ENCODE assay signal across 8 mouse cellular contexts in genomic region chr17:36083870-36084451, GRCm38 (mm10). TPM values are rescaled to one million over a fixed set of nuclear protein-coding genes. Genes with fewer than 3 reads are reported as not detected.
A peak's percentile ranks its signal among the peaks of the same experiment; 100 is the strongest.
DNase-seq lines count a peak whose midpoint lies in the region; ATAC-seq lines count a peak whose summit lies in the region.

No protein-coding gene starts in this region.

- H3K9ac ChIP-seq in embryonic facial prominence, embryonic 13.5 days = peak overlapping the region; percentile 63
- H3K9ac ChIP-seq in kidney, embryonic 15.5 days = peak overlapping the region; percentile 47; the same call in 1 of the 2 replicates
- H3K9ac ChIP-seq in midbrain, embryonic 15.5 days = peak overlapping the region; percentile 46

- H3K4me2 ChIP-seq in embryonic facial prominence, embryonic 13.5 days = peak overlapping the region; percentile 93
- H3K4me2 ChIP-seq in kidney, embryonic 15.5 days = peak overlapping the region; percentile 97
- peak overlapping the region; percentile 90 for H3K4me2 ChIP-seq in midbrain, embryonic 15.5 days

- H3K4me1 ChIP-seq in embryonic facial prominence, embryonic 13.5 days = peaks cover 14% of the 10 kb centered on the region; the same call in 1 of the 2 replicates
- peaks cover 12% of the 10 kb centered on the region for H3K4me1 ChIP-seq in kidney, embryonic 15.5 days
- peaks cover 9% of the 10 kb centered on the region for H3K4me1 ChIP-seq in midbrain, embryonic 15.5 days

- DNase-seq in cerebellum, postnatal 10 days = peak; percentile 21 to 27
- no peak for DNase-seq in cerebellum, adult 11 months
- DNase-seq in urinary bladder, postnatal 25 days (ENCODE audit: low spot score) = no peak
- DNase-seq in layer of hippocampus, postnatal 36 days = no peak

- H3K4me3 ChIP-seq in embryonic facial prominence, embryonic 13.5 days = peak overlapping the region; percentile 51
- H3K4me3 ChIP-seq in kidney, embryonic 15.5 days (replicated peaks) = peak overlapping the region; percentile 52
- H3K4me3 ChIP-seq in midbrain, embryonic 15.5 days = peak overlapping the region; percentile 48

- H3K27me3 ChIP-seq in embryonic facial prominence, embryonic 13.5 days = peaks cover 50% of the 10 kb centered on the region
- peaks cover 45% of the 10 kb centered on the region for H3K27me3 ChIP-seq in kidney, embryonic 15.5 days
- peaks cover 17% of the 10 kb centered on the region for H3K27me3 ChIP-seq in midbrain, embryonic 15.5 days (replicated peaks)

- ATAC-seq in CD4-positive, CD25-positive, alpha-beta regulatory T cell, adult 4 months = peak; percentile 58
- ATAC-seq in embryonic facial prominence, embryonic 13.5 days (ENCODE audit: insufficient number of reproducible peaks, insufficient read depth, low FRiP score, low TSS enrichment, low read depth) = peak; percentile 48; the same call in 1 of the 2 replicates
- ATAC-seq in kidney, embryonic 15.5 days (replicated peaks; ENCODE audit: low FRiP score) = no peak; the same call in 1 of the 2 replicates
- peak; percentile 76 for ATAC-seq in midbrain, embryonic 15.5 days (replicated peaks)

- H3K27ac ChIP-seq in embryonic facial prominence, embryonic 13.5 days = no peak overlapping the region
- no peak overlapping the region for H3K27ac ChIP-seq in kidney, embryonic 15.5 days
- H3K27ac ChIP-seq in midbrain, embryonic 15.5 days = no peak overlapping the region

- no peaks in the 10 kb centered on the region for H3K9me3 ChIP-seq in embryonic facial prominence, embryonic 13.5 days
- no peaks in the 10 kb centered on the region for H3K9me3 ChIP-seq in kidney, embryonic 15.5 days (replicated peaks)
- H3K9me3 ChIP-seq in midbrain, embryonic 15.5 days = no peaks in the 10 kb centered on the region

- H3K36me3 ChIP-seq in embryonic facial prominence, embryonic 13.5 days = no peaks in the 10 kb centered on the region
- H3K36me3 ChIP-seq in kidney, embryonic 15.5 days = no peaks in the 10 kb centered on the region
- H3K36me3 ChIP-seq in midbrain, embryonic 15.5 days (replicated peaks) = no peaks in the 10 kb centered on the region

- WGBS in embryonic facial prominence, embryonic 13.5 days = under 1% methylated on average over 42 of the region's 42 CpGs
- WGBS in kidney, embryonic 15.5 days = under 1% methylated on average over 40 of the region's 42 CpGs
- WGBS in midbrain, embryonic 15.5 days = under 1% methylated on average over 42 of the region's 42 CpGs

RNA-seq across cellular contexts. Expression of gene Gm11127, which starts 25.8 kb away (rescaled TPM):
- not detected for polyA plus RNA-seq in CD4-positive, CD25-positive, alpha-beta regulatory T cell, adult 4 months (2017; shearing (Covaris generic))
- not detected in 2 replicates for polyA plus RNA-seq in embryonic facial prominence, embryonic 13.5 days (2015; fragmentation: Nextera tagmentation; extraction: Ambion mirVana)
- not detected in 2 replicates for polyA plus RNA-seq in kidney, embryonic 15.5 days (2015; fragmentation: Nextera tagmentation; extraction: Ambion mirVana)
- not detected in 2 replicates for polyA plus RNA-seq in midbrain, embryonic 15.5 days (2015; fragmentation: Nextera tagmentation; extraction: Ambion mirVana)
- 1 to 10 TPM; 1.2 to 1.9 TPM for total RNA-seq in layer of hippocampus, postnatal 36 days (2021)

RNA-seq across cellular contexts. Expression of gene Gm19684, which starts 37.5 kb away (rescaled TPM):
- 1 to 10 TPM; 1.4 to 1.9 TPM for polyA plus RNA-seq in CD4-positive, CD25-positive, alpha-beta regulatory T cell, adult 4 months (2017; shearing (Covaris generic))
- polyA plus RNA-seq in embryonic facial prominence, embryonic 13.5 days (2015; fragmentation: Nextera tagmentation; extraction: Ambion mirVana) = not detected in 2 replicates
- not detected in 2 replicates for polyA plus RNA-seq in kidney, embryonic 15.5 days (2015; fragmentation: Nextera tagmentation; extraction: Ambion mirVana)
- not detected in 2 replicates for polyA plus RNA-seq in midbrain, embryonic 15.5 days (2015; fragmentation: Nextera tagmentation; extraction: Ambion mirVana)
- under 1 TPM in 1 of 2 experiments, not detected in 1; 0.23 TPM for total RNA-seq in layer of hippocampus, postnatal 36 days (2021)

RNA-seq across cellular contexts. Expression of gene Gm6034, which starts 41.2 kb away (rescaled TPM):
- under 1 TPM in 1 of 2 experiments, not detected in 1; 0.66 TPM for polyA plus RNA-seq in CD4-positive, CD25-positive, alpha-beta regulatory T cell, adult 4 months (2017; shearing (Covaris generic))
- polyA plus RNA-seq in embryonic facial prominence, embryonic 13.5 days (2015; fragmentation: Nextera tagmentation; extraction: Ambion mirVana) = not detected in 2 replicates
- polyA plus RNA-seq in kidney, embryonic 15.5 days (2015; fragmentation: Nextera tagmentation; extraction: Ambion mirVana) = not detected in 2 replicates
- not detected in 2 replicates for polyA plus RNA-seq in midbrain, embryonic 15.5 days (2015; fragmentation: Nextera tagmentation; extraction: Ambion mirVana)
- total RNA-seq in layer of hippocampus, postnatal 36 days (2021) = under 1 TPM in 1 of 2 experiments, not detected in 1; 0.22 TPM

RNA-seq across cellular contexts. Expression of gene H2-T22, which starts 41.4 kb away (rescaled TPM):
- polyA plus RNA-seq in CD4-positive, CD25-positive, alpha-beta regulatory T cell, adult 4 months (2017; shearing (Covaris generic)) = 100 to 1,000 TPM; 407 to 526 TPM
- polyA plus RNA-seq in embryonic facial prominence, embryonic 13.5 days (2015; fragmentation: Nextera tagmentation; extraction: Ambion mirVana) = 20.1 and 21.0 TPM in 2 replicates
- polyA plus RNA-seq in kidney, embryonic 15.5 days (2015; fragmentation: Nextera tagmentation; extraction: Ambion mirVana) = 13.8 and 14.1 TPM in 2 replicates
- polyA plus RNA-seq in midbrain, embryonic 15.5 days (2015; fragmentation: Nextera tagmentation; extraction: Ambion mirVana) = 6.0 and 7.2 TPM in 2 replicates
- total RNA-seq in layer of hippocampus, postnatal 36 days (2021) = 10 to 100 TPM in 1 of 2 experiments, 1 to 10 TPM in 1; 9.0 to 11.0 TPM

RNA-seq across cellular contexts. Expression of gene Gm7030, which starts 45.3 kb away (rescaled TPM):
- under 1 TPM in 1 of 2 experiments, not detected in 1; 0.62 TPM for polyA plus RNA-seq in CD4-positive, CD25-positive, alpha-beta regulatory T cell, adult 4 months (2017; shearing (Covaris generic))
- polyA plus RNA-seq in embryonic facial prominence, embryonic 13.5 days (2015; fragmentation: Nextera tagmentation; extraction: Ambion mirVana) = not detected in 2 replicates
- not detected in 2 replicates for polyA plus RNA-seq in kidney, embryonic 15.5 days (2015; fragmentation: Nextera tagmentation; extraction: Ambion mirVana)
- not detected in 2 replicates for polyA plus RNA-seq in midbrain, embryonic 15.5 days (2015; fragmentation: Nextera tagmentation; extraction: Ambion mirVana)
- total RNA-seq in layer of hippocampus, postnatal 36 days (2021) = not detected

Comparison
In these comparisons a context has a peak if more than half of its experiments do, and no peak if none do; other contexts are left out.
1. DNase-seq: peak in cerebellum, postnatal 10 days (2 of 2); none in cerebellum, adult 11 months (single experiment), urinary bladder, postnatal 25 days (single experiment) and layer of hippocampus, postnatal 36 days (0 of 2).
2. Peak in every context shown above with its lines, with median percentiles within 50 percentile points of each other: H3K4me2 ChIP-seq, H3K4me3 ChIP-seq and H3K9ac ChIP-seq.